In the genomic region with DNA sequence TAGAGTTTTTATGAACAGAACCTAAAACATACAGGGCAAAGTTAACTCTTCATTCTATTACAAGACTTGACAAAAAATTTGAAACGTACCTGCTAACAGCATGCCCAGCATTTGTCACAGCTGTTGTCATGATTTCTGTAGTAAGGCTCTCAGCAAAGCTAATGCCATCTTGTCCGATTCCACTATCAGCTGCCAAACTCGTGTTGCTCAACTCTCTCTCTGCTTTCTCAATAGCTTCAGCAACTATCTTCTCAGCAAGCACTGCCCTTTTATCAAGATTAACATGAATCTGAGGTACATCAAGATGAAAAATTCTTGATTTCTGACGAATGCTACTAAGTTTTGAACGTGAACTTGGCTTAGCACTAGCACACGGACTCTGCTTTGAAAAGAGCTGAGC, we compare ENCODE assay signal across 30 mouse cellular contexts. TPM values are rescaled to one million over a fixed set of nuclear protein-coding genes. Genes with fewer than 3 reads are reported as not detected.
A peak's percentile ranks its signal among the peaks of the same experiment; 100 is the strongest.
DNase-seq lines count a peak whose midpoint lies in the region; ATAC-seq lines count a peak whose summit lies in the region.
"Had no signal": no experiment of that assay in that cellular context is flagged by ENCODE, and none has a peak within 500 bp of the region (broad histone marks: within the 10 kb centered on the region; RNA-seq: fewer than 3 reads in every experiment).

No protein-coding gene starts in this region.

- H3K9ac ChIP-seq in midbrain, embryonic 11.5 days (ENCODE audit: low read length) = no peak overlapping the region
- no peak overlapping the region for H3K9ac ChIP-seq in midbrain, embryonic 16.5 days (ENCODE audit: low read depth, low read length)
- H3K9ac ChIP-seq: embryonic facial prominence, embryonic 13.5 days; forebrain, embryonic 13.5 days; heart, embryonic 13.5 days; hindbrain, embryonic 14.5 days had no signal

- H3K4me3 ChIP-seq in midbrain, embryonic 11.5 days (ENCODE audit: low read depth, low read length) = no peak overlapping the region
- H3K4me3 ChIP-seq in midbrain, embryonic 16.5 days (ENCODE audit: low read depth, low read length) = no peak overlapping the region
- H3K4me3 ChIP-seq: embryonic facial prominence, embryonic 10.5 days; embryonic facial prominence, embryonic 13.5 days; erythroblast, embryonic 14.5 days; forebrain, embryonic 10.5 days; forebrain, embryonic 13.5 days; heart, adult 2 months; heart, embryonic 10.5 days; heart, embryonic 13.5 days had no signal

- DNase-seq in adrenal gland, postnatal 10 days = peak; percentile 47
- no peak for DNase-seq in adrenal gland, postnatal 25 days
- peak; percentile 51 for DNase-seq in midbrain, embryonic 11.5 days (ENCODE audit: low spot score, missing footprints)
- peak; percentile 52 for DNase-seq in adrenal gland, postnatal 14 days
- no peak for DNase-seq in urinary bladder, postnatal 14 days (ENCODE audit: low spot score)
- DNase-seq: cerebellum, adult 11-12 months; cerebellum, adult 8-10 months; cerebellum, postnatal 10 days; cerebellum, postnatal 36 days; embryo, embryonic 11 days; gastrocnemius, postnatal 10 days; gastrocnemius, postnatal 36 days; heart, adult 2 months; heart, postnatal 14 days; heart, postnatal 4 days had no signal

- H3K9me3 ChIP-seq in midbrain, embryonic 11.5 days (ENCODE audit: control insufficient read depth, low read length) = no peaks in the 10 kb centered on the region
- no peaks in the 10 kb centered on the region for H3K9me3 ChIP-seq in midbrain, embryonic 16.5 days (replicated peaks; ENCODE audit: control insufficient read depth, low read length, poor library complexity, severe bottlenecking)
- H3K9me3 ChIP-seq: embryonic facial prominence, embryonic 10.5 days; embryonic facial prominence, embryonic 13.5 days; forebrain, embryonic 10.5 days; forebrain, embryonic 13.5 days; heart, embryonic 10.5 days; heart, embryonic 13.5 days had no signal

- no peaks in the 10 kb centered on the region for H3K27me3 ChIP-seq in midbrain, embryonic 11.5 days (ENCODE audit: control insufficient read depth, insufficient read depth, low read length)
- H3K27me3 ChIP-seq in midbrain, embryonic 16.5 days (ENCODE audit: control insufficient read depth, insufficient read depth, low read depth, low read length) = no peaks in the 10 kb centered on the region
- H3K27me3 ChIP-seq: CH12.LX; embryonic facial prominence, embryonic 13.5 days; forebrain, embryonic 13.5 days; heart, embryonic 13.5 days; Patski had no signal

- no peak for ATAC-seq in midbrain, embryonic 11.5 days (ENCODE audit: low FRiP score)
- ATAC-seq in midbrain, embryonic 16.5 days = no peak
- ATAC-seq: forebrain, embryonic 13.5 days; forebrain, embryonic 16.5 days; hindbrain, postnatal 0 days; inflammation-experienced regulatory T-cells, adult 6 months; intestine, embryonic 16.5 days; Patski had no signal

- H3K4me2 ChIP-seq in midbrain, embryonic 11.5 days = no peak overlapping the region
- no peak overlapping the region for H3K4me2 ChIP-seq in midbrain, embryonic 16.5 days (ENCODE audit: low read length)
- H3K4me2 ChIP-seq: embryonic facial prominence, embryonic 13.5 days; forebrain, embryonic 13.5 days; heart, embryonic 13.5 days; hindbrain, embryonic 14.5 days had no signal

- 93% methylated on average over 6 of the region's 6 CpGs for WGBS in midbrain, embryonic 11.5 days
- 96% methylated on average over 6 of the region's 6 CpGs for WGBS in midbrain, embryonic 16.5 days

- H3K4me1 ChIP-seq in midbrain, embryonic 11.5 days (ENCODE audit: control insufficient read depth, insufficient read depth, low read length) = no peaks in the 10 kb centered on the region
- no peaks in the 10 kb centered on the region for H3K4me1 ChIP-seq in midbrain, embryonic 16.5 days (ENCODE audit: control insufficient read depth, insufficient read depth, low read length)
- H3K4me1 ChIP-seq: embryonic facial prominence, embryonic 10.5 days; embryonic facial prominence, embryonic 13.5 days; forebrain, embryonic 10.5 days; forebrain, embryonic 13.5 days; heart, embryonic 10.5 days had no signal

- H3K27ac ChIP-seq in midbrain, embryonic 11.5 days (ENCODE audit: low read depth, low read length) = no peak overlapping the region
- H3K27ac ChIP-seq in midbrain, embryonic 16.5 days (ENCODE audit: low read length) = no peak overlapping the region
- H3K27ac ChIP-seq: embryonic facial prominence, embryonic 10.5 days; embryonic facial prominence, embryonic 13.5 days; forebrain, embryonic 10.5 days; forebrain, embryonic 13.5 days; heart, adult 2 months; heart, embryonic 10.5 days; heart, embryonic 13.5 days; hindbrain, embryonic 14.5 days; hindbrain, postnatal 0 days had no signal

- H3K36me3 ChIP-seq in midbrain, embryonic 11.5 days (ENCODE audit: control insufficient read depth, insufficient read depth, low read length) = peaks cover 13% of the 10 kb centered on the region; the same call in 1 of the 2 replicates
- H3K36me3 ChIP-seq in midbrain, embryonic 16.5 days (ENCODE audit: control insufficient read depth, insufficient read depth, low read length) = peaks cover 44% of the 10 kb centered on the region

RNA-seq across cellular contexts. Expression of a gene that starts 26.8 kb away (rescaled TPM):
- total RNA-seq in adrenal gland, postnatal 10 days (2021) = 10 to 100 TPM; 38.8 to 41.2 TPM
- total RNA-seq in adrenal gland, postnatal 25 days (2021) = 48.6 and 54.0 TPM in 2 replicates
- polyA plus RNA-seq in midbrain, embryonic 11.5 days (2014; fragmentation: Nextera tagmentation; extraction: Ambion mirVana) = 17.6 and 22.4 TPM in 2 replicates
- 39.7 and 45.5 TPM in 2 replicates for polyA plus RNA-seq in midbrain, embryonic 16.5 days (2015; fragmentation: Nextera tagmentation; extraction: Ambion mirVana)
- total RNA-seq in adrenal gland, postnatal 14 days (2021) = 44.7 and 45.3 TPM in 2 replicates

Comparison
In these comparisons a context has a peak if more than half of its experiments do, and no peak if none do; other contexts are left out.
1. DNase-seq: peak in adrenal gland, postnatal 10 days (single experiment), midbrain, embryonic 11.5 days (single experiment) and adrenal gland, postnatal 14 days (single experiment); none in adrenal gland, postnatal 25 days (single experiment) and urinary bladder, postnatal 14 days (single experiment).